Mouse (Mus musculus): ENCODE measurements around the gene Fahd1. TPM values are rescaled to one million over a fixed set of nuclear protein-coding genes. Genes with fewer than 3 reads are reported as not detected.

The Fahd1 gene
- total RNA-seq, 1 experiment from 2014 or later, result 34.6 TPM

- no peak for DNase-seq
Observed at GRCm38 (mm10) chr17:24847386-24847785, 2.8 kb downstream of the Fahd1 start.

- no peak for DNase-seq
Observed at GRCm38 (mm10) chr17:24844525-24844924, 5.6 kb downstream of the Fahd1 start.

DNA sequence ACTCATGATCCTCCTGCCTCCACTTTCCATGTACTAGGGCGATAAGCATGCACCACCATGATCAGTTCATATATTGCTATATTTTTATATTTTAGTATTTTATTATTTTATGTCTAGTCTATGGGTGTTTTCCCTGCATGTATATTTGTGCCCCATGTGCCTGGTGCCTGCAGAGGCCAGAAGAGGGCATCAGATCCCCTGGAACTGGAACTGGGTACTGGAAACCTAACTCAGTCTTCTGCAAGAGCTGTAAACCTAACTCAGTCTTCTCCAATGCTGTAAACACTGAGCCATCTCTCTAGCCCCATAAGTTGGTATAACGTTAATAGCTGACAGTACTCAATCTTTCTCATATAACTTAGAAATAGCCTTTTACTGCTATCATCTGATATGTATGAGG lies 7.5 kb downstream of the Fahd1 start:
- DNase-seq, result no peak

GRCm38 (mm10) chr17:24841133-24841532 lies 9.0 kb downstream of the Fahd1 start:
- no peak for DNase-seq

DNA sequence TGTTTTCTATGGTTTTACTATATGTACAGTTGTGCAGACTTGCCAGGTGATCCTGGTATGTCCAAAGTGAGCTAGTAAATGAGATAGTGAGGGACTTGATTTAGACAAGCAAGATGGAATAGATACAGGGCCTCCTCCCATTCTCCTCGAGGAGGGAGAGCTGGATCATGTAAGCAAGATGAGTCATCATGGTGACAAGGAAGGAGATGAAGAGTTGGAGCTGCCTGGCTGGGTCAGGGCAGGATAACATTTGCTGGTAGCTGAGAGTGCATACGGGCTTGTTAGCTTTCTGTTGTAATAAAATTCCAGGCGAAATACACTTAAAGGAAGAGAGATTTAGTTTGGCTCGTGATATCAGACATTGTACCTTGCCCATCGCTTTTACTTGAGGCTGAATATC lies 9.8 kb downstream of the Fahd1 start:
- DNase-seq, result no peak

- no peak for DNase-seq
Observed at GRCm38 (mm10) chr17:24839842-24840241, 10.3 kb downstream of the Fahd1 start, which contains the start of gene Hagh. Gene Hagh, plus strand, starts transcription at chr17:24840143.

DNA sequence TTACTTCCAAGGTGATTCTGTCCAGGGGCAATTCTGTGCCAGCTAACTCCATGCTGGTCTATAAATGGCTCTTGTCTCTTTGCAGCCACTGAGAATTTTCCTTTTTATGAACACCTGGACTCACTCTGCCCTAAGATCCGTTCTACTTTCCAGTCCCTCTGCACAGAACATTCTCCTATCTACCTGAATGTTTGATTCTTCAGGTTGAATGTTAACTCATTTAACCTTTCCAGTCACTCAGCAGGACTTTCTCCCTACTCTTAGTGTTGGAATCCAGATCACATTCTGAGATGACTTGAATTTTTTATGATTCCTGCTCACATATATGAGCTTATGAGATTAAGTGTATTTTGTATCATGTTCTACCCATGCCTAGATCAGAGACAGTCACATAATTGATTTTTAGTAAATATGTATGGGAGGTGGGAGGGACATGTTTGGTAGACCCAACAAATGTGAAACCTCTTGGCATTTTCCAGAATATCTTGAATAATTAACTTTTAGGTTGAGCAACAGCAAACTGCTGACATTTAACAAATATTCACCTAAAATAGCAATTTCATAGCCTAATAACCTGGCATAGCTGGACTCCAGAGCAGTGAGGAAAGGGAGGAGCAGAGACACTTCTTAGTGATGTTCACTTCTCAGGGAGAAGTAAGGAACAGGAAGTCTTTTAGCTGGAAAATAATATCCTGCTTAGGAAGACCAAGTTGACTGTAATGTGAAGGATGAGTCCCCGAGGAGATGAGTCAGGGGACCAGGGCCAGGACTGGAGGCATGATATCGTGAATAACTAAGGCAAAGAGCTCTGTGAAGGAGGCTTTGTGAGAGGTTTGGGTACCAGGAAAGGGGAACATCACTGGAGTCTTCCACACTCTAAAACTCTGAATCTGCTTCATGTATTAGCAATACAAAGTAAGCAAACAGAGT lies 28.5 kb downstream of the Fahd1 start:
- DNase-seq, result peak; percentile 18

DNA sequence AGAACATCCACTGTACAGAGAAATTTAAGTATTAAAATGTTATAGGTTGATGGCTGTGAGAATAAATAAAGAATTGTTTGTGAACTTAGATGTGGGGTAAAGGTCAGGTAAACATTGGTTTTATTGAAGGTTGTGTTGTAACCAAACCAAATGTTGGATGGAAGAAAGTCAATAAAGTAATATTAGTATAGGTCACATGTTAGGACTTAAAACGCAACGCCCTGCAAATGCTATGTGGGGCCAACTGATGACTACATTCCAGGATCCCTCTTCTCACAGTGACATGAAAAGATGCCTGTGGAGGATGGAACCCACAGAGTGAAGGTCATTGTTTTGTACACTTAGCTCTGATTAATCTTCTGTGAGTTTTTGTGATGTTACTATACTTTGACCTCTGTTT lies 30.7 kb downstream of the Fahd1 start:
- DNase-seq, result no peak

DNA sequence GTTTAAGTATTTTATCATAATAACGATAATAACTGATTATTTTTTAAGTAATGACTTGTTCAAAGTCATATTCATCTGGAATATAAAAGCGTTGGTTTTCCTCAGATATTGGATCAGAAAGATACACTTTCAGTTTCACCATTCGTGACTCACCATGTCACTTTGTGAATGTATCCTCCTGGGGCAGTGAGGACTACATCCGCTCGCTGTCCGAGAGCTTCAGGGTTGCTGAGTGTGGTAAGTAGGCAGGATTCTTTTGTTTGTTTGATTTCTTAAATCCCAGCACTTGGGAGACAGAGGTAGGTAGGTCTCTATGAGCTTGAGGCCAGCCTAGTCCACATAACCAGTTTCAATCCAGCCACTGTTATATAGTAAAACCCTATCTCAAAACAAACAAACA lies 32.0 kb downstream of the Fahd1 start:
- no peak for DNase-seq

- DNase-seq, result no peak
Observed at GRCm38 (mm10) chr17:24817503-24817902, 32.7 kb downstream of the Fahd1 start.

- no peak for DNase-seq
Observed at GRCm38 (mm10) chr17:24815256-24815655, 34.9 kb downstream of the Fahd1 start.

DNA sequence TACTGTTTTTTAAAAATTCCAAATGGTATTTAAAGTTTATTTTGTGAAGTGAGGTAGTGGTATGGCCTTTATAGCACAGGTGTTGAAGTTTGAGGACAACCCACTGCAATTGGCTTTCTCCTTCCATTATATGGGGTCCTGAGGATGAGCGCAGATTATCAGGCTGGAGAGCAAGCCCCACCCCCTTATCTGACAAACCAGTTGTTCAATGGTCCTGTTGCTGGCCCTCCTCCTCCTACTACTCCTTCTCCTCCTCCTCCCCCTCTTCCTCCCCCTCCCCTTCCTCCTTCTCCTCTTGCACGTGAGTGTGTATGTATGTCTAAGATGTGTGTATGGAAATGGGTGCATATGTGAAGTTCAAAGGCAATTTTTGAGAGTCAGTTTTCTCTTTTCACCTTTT lies 37.9 kb downstream of the Fahd1 start:
- no peak for DNase-seq

DNA sequence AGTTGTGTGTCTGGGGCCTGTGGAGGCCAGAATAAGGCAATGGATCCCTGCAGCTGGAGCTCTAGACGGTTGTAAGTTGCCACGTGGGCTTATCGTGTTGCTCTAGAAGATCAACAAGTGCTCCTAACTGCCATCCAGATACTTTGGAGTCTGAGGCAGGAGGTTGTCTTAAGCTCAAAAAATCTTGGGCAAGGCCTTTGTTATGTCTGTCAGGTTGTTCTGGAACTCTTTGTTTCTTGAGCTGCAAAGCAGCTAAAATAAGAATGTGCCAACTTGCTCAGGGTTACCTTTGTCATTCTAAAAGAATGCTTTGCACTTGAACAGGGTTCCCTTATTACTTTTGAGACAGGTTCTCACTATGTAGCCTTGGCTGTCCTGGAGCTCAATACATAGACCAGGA lies 39.0 kb downstream of the Fahd1 start:
- no peak for DNase-seq

GRCm38 (mm10) chr17:24803952-24804951 lies 45.9 kb downstream of the Fahd1 start, which contains the start of gene Meiob:
Gene Meiob, plus strand, starts transcription at chr17:24804289.
- DNase-seq, result peak; percentile 85

- DNase-seq, result no peak
Observed at GRCm38 (mm10) chr17:24800524-24800923, 49.6 kb downstream of the Fahd1 start.

- DNase-seq, result no peak
Observed at GRCm38 (mm10) chr17:24799476-24799875, 50.7 kb downstream of the Fahd1 start.

Other genes with a start within 250 kb of the Fahd1 start
- gene Tsc2, start 217.7 kb downstream of the Fahd1 start, total RNA-seq (2021), result 108 and 138 TPM in 2 replicates
- gene Nthl1, start 217.7 kb downstream of the Fahd1 start, total RNA-seq (2021), result 7.2 and 12.6 TPM in 2 replicates
- 53.4 and 63.5 TPM in 2 replicates for gene Slc9a3r2, start 200.0 kb downstream of the Fahd1 start, total RNA-seq (2021)
- not detected in 2 replicates for gene Npw, start 191.9 kb downstream of the Fahd1 start, total RNA-seq (2021)
- 53.9 and 54.7 TPM in 2 replicates for gene Zfp598, start 180.7 kb downstream of the Fahd1 start, total RNA-seq (2021)
- 1.2 and 2.1 TPM in 2 replicates for gene Syngr3, start 160.4 kb downstream of the Fahd1 start, total RNA-seq (2021)
- 30.5 and 33.5 TPM in 2 replicates for gene Gfer, start 154.2 kb downstream of the Fahd1 start, total RNA-seq (2021)
- 4.5 and 6.5 TPM in 2 replicates for gene Noxo1, start 154.1 kb downstream of the Fahd1 start, total RNA-seq (2021)
- 33.3 and 39.6 TPM in 2 replicates for gene Tbl3, start 142.7 kb downstream of the Fahd1 start, total RNA-seq (2021)
- gene Rnf151, start 132.3 kb downstream of the Fahd1 start, total RNA-seq (2021), result 0.27 and 0.81 TPM in 2 replicates
- gene Rps2, start 132.2 kb downstream of the Fahd1 start, total RNA-seq (2021), result 579 and 669 TPM in 2 replicates
- 230 and 272 TPM in 2 replicates for gene Ndufb10, start 125.9 kb downstream of the Fahd1 start, total RNA-seq (2021)
- gene Rpl3l, start 122.5 kb downstream of the Fahd1 start, total RNA-seq (2021), result 0.24 TPM in 1 of 2 replicates, not detected in the other
- gene Msrb1, start 113.7 kb downstream of the Fahd1 start, total RNA-seq (2021), result 87.5 and 89.3 TPM in 2 replicates
- gene Hs3st6, start 97.4 kb downstream of the Fahd1 start, total RNA-seq (2021), result 2.8 and 3.0 TPM in 2 replicates
- 0.76 and 1.7 TPM in 2 replicates for gene Meiob, start 46.1 kb downstream of the Fahd1 start, total RNA-seq (2021)
- 88.2 and 124 TPM in 2 replicates for gene Hagh, start 10.2 kb downstream of the Fahd1 start, total RNA-seq (2021)
- gene Igfals, start 15.6 kb upstream of the Fahd1 start, total RNA-seq (2021), result 1.5 and 3.0 TPM in 2 replicates
- gene Nubp2, start 36.0 kb upstream of the Fahd1 start, total RNA-seq (2021), result 55.1 and 55.9 TPM in 2 replicates
- 29.2 and 30.9 TPM in 2 replicates for gene Spsb3, start 36.3 kb upstream of the Fahd1 start, total RNA-seq (2021)
- 54.0 and 69.2 TPM in 2 replicates for gene Eme2, start 44.7 kb upstream of the Fahd1 start, total RNA-seq (2021)
- gene Mrps34, start 44.8 kb upstream of the Fahd1 start, total RNA-seq (2021), result 147 and 189 TPM in 2 replicates
- gene Nme3, start 46.1 kb upstream of the Fahd1 start, total RNA-seq (2021), result 85.2 and 112 TPM in 2 replicates
- gene Mapk8ip3, start 86.6 kb upstream of the Fahd1 start, total RNA-seq (2021), result 157 and 177 TPM in 2 replicates
- 27.0 and 33.1 TPM in 2 replicates for gene Jpt2, start 110.3 kb upstream of the Fahd1 start, total RNA-seq (2021)
- 25.9 and 26.7 TPM in 2 replicates for gene Cramp1l, start 165.4 kb upstream of the Fahd1 start, total RNA-seq (2021)
- 36.3 and 45.4 TPM in 2 replicates for gene Ift140, start 165.7 kb upstream of the Fahd1 start, total RNA-seq (2021)
- gene Tmem204, start 233.2 kb upstream of the Fahd1 start, total RNA-seq (2021), result 27.7 and 31.5 TPM in 2 replicates

Measured in adrenal gland, postnatal 25 days (tissue).